Mouse (Mus musculus): Measurements from ENCODE around the gene Elmo1.

Elmo1 gene

GRCm38 (mm10) chr13:20212665-20213064, 122.3 kb downstream of the Elmo1 start:
- DNase-seq = no peak

GRCm38 (mm10) chr13:20213861-20214260, 123.5 kb downstream of the Elmo1 start:
- DNase-seq = no peak

DNA sequence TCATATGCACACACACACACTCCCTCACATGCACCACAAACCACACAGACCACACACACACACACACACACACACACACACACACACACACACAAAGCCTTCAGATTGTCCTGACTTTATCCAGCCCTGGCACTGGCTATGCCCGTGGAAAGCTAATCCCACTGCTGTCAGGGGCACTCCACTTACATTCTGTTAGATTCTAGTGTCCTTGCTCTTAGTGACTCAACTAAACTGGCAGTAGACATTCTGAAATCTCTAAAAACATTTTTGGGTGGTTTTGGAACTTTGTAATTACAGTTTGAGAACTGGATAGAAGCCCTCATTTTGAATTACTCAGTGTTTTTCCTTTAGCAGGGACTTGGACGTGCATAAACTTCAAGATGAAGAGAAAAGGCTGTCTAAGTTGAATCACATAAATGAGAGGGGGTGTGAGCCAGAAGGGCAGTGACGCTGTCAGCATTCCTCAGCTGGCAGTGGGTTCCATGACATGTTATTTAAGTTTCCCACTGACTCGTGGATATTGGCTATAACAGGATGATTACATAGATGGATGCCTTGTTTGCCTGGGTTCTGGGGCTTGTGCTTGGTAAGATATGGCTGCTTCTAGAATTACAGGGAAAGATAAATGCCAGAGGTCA, 127.2 kb downstream of the Elmo1 start:
- DNase-seq = no peak

DNA sequence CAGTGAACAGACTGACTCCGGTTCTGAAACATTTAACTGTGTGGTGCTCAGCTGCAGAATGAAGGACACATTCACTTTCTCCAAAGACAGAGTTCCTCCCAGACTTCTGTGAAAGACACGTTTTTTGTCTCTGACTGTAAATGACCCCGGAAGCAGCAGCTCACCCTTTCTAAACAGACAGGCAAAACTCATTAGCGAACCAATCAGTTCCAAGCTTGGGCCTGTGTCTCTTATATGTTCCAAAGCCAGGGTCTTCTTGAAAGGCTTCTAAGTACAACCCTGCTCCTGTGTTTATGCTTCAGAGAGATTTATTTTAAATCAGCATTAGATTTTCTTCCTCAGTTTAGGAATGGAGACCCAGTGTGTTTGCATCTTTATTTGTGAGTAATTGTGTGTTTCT, 127.7 kb downstream of the Elmo1 start:
- no peak for DNase-seq

DNA sequence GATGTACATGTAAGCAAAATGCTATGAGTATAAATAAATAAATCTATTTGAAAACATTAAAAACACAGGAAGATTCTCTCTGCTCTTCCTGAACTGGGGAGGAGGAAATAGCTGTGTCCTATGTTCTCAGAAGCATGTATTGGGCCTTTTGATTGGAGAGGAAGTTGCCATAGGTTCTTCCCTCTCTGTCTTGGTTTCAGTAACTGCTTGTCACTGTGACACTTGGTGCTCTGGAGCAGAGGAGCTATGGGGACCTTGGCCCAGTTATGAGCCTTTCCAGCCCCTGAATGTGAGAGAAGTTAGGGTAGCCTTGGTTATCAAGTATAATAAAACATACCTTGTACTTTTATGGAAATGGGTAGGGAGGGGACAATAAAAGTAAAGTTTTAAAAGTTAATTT, 130.0 kb downstream of the Elmo1 start:
- DNase-seq = no peak

GRCm38 (mm10) chr13:20227923-20228705, 137.7 kb downstream of the Elmo1 start:
- DNase-seq = no peak

DNA sequence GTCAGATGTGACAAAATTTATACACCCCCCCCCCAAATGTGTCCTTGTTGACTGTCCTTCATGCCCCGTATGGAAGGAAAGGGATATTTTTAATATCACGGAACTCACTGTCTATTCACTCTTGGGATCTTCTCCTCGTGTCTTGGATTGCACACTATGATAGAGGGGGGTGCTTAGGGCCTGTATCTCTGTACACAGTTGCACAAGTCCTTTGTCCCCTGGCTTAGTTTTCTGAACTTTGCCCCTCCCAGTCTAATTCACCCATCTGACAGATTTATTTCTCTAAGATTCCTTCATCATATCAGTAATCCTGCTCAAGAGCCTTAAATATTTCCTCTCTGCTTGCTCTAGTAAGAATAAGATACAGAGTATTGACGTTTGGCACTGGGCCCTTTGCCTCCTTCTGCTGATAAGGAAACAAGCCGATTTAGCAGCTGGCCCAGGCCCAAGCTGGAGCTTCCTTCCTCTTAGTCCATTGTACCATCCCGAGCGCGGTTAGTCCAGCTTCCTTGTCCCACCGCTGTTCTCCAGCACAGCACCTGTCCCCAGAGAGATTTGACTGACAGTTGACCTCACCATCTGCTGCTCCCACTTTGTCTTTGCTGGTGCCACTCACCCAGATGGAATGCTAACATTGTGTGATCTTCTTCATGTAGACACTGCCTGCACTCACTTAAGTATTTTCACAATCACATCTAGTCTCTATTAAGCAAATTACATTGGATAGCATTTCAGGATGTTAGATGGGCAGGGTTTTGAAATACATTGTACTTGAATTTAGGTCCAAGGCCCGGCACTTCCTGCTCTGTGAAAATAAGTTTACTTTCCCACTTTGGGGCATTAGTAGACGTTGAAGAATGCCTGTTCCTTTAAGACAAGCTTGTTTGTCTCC, 141.7 kb downstream of the Elmo1 start:
- DNase-seq = peak; percentile 88 to 90

GRCm38 (mm10) chr13:20233707-20234106, 143.3 kb downstream of the Elmo1 start:
- DNase-seq = no peak

DNA sequence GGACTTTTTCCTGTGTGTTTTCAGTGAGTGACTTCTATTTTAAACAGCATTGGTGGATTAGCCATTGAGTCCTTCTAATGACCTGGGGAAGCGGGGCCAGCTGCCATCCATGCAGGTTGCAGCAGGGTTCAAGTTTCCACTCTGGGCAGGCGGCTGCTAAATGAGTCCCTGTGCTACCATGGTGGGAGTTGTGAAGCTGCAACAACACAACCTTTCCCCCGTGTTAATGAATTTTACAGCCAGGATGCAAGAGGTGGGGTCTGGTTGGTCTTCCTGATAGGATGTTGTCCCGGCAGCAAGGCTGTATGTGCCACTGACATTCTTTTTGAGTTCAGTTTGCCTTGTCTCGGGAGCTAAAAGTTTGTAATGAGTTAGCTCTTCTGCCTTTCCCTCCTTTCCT, 147.2 kb downstream of the Elmo1 start:
- DNase-seq = no peak

DNA sequence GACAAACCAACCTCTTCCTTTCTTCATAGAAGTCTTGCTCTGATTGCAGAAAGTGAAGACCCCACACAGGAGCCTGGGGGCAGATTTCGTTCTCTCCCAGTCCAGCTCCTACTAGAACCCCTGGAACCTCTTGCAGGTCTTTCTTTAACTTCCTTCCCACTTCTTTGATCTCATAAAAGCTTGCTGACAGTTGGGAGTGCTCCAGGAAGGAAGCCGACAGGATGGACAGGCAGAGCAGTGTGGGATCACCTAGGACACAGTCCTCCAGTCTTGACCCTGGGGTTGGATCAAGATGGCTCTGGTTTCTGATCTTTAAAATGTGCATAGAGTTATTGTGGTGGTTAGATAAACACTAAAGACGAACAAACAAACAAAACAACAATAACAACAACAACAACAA, 147.8 kb downstream of the Elmo1 start:
- DNase-seq = peak; percentile 19 to 23

DNA sequence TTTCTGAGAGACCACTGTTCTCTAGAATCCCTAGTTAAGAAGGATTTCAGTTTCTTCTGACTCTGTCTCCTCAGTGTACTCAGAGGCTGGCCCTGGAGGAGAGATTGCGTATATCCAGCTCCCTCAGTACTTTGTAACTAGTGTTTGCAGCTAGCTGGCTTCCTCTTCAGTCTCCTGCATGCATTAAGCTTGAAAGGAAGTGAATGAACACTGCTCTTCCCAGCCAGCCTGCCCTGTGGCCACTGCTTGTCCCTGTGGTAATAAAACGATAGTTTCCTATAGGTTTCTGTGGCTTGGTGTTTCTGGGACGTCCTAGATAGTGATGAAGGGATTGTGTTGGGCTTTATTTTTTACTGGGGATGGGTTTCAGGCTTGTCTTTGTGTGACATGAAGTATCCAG, 148.3 kb downstream of the Elmo1 start:
- no peak for DNase-seq

- DNase-seq = no peak
Observed at GRCm38 (mm10) chr13:20250069-20250668, 159.8 kb downstream of the Elmo1 start.

DNA sequence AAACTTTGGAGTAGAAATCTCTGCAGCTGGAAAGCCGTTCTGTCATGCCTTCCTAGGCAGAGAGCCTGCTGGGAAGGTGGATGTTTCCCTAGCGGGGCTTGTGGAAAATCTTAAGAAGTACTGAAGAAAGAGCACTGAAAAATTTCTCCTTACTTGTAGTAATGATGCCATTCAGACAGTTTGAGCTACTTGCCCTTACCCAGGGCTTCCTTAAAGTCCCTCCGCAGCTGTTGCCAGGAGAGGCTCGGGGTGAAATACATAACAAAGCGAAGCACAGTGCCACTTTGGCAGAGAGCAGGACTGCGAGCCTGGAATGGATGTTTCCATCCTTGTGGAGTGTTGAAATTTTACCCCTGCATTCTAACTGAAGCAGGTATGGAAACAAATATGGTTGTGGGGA, 164.5 kb downstream of the Elmo1 start:
- no peak for DNase-seq

DNA sequence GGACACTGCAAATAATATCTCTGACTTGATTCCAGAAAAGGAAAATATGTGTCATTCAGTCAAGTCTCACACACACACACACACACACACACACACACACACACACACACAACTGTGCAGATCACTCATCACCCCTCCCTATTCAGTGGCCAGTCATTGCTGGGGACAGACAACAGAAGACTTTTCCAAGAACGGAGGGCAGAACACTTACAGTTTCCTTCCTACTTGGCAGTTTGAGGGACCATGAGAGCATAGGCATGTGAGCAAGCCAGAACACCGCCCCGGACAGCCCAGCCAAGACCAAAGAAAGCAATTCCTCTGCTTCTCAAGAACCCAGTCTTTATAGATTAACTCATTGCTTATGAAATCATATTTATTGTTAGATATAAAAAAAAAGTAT, 165.0 kb downstream of the Elmo1 start:
- DNase-seq = peak; percentile 29 to 33

- DNase-seq = no peak
Observed at GRCm38 (mm10) chr13:20256613-20257012, 166.2 kb downstream of the Elmo1 start.

GRCm38 (mm10) chr13:20257562-20258525, 167.4 kb downstream of the Elmo1 start:
- DNase-seq = no peak

DNA sequence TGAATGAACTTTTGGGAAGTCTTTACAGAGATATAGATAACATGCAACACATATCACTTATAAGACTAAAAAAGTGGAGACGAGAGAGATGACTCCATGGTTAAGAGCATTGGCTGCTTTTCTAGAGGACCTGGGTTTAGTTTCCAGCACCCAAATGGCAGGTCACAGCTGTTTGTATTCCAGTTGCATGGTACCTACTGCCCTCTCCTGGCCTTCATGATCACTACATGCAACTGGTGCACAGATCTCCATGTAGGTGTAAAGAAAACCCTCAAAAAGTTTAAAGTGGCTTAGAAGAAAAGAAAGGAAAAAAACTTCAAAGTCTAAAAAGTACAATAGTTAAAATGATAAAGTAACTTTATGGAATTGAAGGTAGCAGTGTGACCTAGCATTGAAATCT, 172.8 kb downstream of the Elmo1 start:
- DNase-seq = no peak

DNA sequence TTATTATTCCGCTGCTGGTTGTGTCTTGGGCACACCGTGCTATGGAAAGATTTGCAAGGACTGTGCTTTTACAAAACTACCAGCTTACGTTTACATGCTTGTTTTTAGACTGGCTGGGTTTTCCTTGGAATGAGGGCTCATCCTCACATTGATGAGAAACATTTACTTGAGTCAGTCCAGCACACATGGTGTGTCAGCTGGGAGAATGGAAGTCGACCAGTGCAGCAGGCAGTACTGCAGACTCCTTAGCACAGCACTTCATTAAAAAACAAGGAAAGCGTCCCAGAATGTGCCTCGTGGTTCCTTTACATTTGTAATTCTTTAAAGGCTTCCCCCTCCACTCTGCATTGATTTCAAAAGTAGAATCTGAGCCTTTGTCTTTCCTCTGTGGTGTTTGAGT, 179.8 kb downstream of the Elmo1 start:
- no peak for DNase-seq

DNA sequence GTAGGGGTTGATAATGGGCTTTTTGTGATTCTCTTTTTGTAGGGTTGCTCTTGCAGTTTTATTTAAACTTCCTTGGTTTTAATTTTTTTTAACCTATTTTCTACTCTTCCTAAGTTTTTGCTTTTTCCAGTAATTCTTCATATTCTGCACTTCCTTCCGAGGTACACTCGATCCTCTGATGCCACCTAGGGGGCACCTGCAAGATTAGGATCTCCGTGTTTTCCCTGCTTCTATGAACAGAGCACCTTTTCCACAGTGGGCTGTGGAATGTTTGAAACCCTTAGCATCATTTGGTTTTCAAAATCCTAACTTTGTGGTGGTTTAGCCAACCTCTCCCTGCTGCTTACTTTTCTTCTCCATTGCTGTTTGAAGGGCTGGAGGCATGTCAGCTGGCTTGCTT, 181.4 kb downstream of the Elmo1 start:
- DNase-seq = peak; percentile 23 to 49

GRCm38 (mm10) chr13:20272562-20272961, 182.2 kb downstream of the Elmo1 start:
- peak in 1 of 2 experiments; percentile 38 for DNase-seq

- no peak for DNase-seq
Observed at GRCm38 (mm10) chr13:20279889-20280288, 189.5 kb downstream of the Elmo1 start.

GRCm38 (mm10) chr13:20283891-20284290, 193.5 kb downstream of the Elmo1 start:
- DNase-seq = no peak

All from kidney, postnatal 36 days (tissue).